Mouse (Mus musculus) lung, postnatal 10 days (tissue): ENCODE results near the gene Spon1.

ENCODE experiments used
- DNase-seq: peaks from one replicate; pipeline ENCODE4 v3.0.0; 2021

The Spon1 gene

DNA sequence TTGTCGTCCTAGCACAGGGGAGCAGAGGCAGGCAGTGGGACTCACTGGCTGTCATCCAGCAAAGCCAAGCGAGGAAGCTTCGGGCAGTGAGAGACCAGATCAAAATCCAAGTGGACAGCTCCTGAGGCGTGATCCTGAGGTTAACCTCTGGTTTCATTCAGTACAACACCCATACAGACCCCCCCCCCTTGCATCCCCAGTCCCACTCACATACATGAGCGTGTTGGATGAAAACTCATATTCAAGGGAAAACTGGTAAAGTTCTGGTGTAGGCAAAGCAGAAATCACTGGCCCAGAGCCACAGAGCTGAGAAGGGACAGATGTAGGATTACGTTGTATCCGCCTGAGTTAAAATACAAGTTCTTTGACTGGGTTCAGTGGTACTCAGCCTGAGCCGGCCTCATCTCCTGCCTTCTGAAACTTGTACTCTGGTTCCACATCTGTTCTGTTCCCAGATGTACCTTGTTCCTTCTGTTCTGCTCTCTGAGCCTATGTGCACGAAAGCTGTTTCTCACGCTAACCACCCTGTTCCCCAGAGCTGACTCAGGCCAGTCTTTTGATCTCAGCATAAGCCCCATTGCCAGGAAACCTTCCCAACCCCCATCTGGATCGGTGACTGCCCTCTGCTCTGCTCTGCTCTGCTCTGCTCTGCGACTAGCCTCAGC lies 143.5 kb downstream of the Spon1 start:
- DNase-seq, result peak; percentile 36

DNA sequence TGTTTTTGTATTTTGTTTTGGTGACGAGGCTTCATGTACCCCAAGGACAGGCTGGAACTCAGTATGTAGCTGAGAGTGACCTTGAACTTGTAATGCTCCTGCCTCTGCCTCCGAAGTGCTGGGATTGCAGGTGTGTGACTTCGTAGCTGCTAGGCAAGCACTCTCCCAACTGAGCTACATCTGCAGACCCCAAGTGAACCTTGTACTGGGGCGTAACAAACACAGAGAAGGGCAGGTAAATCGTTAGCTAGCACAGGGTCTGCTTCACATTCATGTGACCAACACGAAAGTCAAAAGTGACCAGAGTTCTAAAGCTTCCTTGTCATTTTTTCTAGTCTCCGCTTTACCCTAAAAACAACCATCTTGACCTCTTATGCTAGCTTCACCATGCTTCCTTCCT lies 145.1 kb downstream of the Spon1 start:
- no peak for DNase-seq

DNA sequence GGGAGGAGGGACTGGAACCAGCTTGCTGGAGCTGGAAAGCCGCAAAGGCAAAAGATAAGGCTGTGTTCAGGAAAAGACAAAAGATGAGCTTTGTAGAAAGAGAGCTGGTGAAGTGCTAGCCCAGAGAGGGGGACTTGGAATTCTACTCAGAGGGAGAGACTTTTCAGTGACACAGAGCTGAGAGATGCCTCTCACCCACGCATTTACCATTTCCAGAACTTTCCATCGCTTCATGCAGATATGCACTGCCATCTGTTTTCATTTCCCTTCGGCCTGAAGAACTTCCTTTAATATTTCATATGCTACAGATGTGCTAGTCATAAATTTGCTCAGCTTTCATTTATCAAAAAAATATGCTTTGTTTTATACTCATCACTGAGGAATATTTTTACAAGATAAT lies 150.1 kb downstream of the Spon1 start:
- no peak for DNase-seq

DNA sequence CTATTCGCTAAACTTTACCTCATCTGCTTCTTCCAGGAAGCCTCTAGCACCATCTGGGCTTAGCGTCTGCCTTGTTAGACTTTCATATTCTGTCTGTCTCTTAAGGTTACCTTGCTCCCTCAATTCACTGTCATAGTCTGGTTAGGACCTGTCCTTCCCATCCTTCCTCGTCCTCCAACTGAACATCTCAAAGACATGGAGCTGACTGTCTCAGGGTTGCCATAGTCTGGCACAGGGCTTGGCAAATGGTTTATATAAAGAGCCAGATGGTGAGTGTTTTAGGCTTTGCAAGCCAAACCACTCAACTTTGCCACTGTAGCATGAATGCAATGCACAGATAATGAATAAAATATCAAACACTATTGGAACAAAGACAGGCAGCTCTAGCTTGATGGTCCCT lies 153.1 kb downstream of the Spon1 start:
- no peak for DNase-seq

DNA sequence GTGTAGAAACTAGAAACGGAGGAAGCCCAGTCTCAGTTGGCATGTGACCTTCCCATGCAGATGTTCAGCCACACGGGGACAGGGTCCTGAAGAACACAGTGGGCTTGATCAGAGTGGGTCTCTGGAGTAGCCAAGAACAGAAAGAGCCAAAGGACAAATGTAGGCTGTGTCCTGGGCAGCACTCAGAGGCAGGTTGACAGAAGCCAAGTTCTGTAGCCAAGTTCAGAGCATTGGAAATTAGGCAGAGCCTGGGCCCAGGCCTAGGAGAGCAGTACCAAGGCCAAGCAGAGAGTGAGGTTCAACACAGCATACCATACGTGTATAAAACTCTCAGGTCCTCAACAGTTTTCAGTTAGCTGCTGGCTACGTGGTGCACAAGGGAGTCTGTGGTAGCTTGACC lies 153.7 kb downstream of the Spon1 start:
- no peak for DNase-seq

DNA sequence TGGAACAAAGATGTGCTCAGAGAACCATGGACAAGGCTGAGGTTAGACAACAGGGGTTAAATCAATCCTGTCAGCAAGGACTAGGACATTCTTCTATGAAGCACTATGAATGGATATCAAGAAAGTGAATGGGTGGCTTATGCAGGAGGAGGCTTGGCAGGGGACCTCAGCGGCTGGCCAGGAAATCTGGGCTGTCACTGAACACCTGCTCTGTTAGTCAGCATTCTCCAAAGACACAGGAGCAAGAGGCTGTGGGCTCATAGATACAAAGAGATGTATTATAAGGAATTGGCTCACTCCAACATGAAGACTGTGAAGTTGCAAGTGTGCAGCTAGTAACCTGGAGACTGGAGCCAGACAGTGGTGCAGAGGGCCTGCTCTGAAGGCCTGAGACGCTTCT lies 154.3 kb downstream of the Spon1 start:
- DNase-seq, result no peak

DNA sequence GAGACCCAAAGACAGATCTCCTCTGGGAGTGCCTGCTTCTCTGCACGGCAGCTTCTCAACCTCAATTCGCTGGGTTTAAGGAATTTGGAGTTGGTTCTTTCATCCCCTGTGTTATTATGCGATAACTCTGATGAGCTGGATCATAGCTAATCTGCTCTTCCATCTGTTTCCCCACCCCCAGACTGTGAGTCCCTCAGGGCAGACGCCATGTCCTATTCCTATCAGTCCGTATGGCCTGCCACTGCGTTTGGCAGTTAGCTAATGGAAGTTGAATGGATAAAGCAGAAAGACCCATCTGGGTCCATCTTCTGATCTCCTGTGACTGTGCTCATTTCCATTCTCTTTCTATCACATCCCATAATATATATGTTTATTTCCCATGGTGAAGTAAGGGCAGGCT lies 158.8 kb downstream of the Spon1 start:
- no peak for DNase-seq

DNA sequence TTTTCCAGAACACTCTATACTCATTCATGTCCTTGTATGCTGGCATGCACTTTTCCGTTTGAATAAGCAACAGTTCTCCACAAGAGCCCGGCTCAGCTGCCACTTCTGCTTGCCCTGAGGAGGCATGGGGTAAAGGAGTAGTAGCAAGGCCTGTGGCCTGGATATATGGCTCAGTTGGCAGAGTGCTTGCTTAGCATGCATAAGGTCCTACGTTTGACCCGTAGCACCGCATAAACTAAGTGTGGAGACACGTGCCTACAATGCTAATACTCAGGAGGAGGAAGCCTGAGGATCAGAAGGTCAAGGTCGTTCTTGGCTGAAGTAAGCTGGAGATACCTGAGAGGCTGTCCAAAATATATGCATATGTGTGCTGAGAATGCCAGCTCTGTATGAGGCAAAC lies 185.1 kb downstream of the Spon1 start:
- DNase-seq, result peak; percentile 34

DNA sequence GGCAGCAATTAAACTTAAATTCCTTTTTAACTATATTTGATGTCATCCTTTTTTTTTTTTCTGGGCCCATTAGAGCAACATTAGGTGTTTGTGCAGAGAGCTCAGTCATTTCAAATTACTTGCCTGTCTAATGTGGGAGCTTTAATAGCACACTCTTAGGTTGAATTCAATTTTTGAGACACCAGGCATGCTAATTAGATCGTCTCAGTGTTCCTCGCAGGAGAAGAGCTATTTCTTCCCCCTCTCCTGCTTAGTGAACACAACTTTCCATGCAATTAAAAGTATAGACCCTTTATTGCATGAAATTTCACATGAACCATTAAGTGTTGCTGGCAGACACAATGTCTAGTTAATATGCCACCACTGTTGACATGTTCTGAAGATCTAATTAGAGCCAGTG lies 189.6 kb downstream of the Spon1 start:
- no peak for DNase-seq

DNA sequence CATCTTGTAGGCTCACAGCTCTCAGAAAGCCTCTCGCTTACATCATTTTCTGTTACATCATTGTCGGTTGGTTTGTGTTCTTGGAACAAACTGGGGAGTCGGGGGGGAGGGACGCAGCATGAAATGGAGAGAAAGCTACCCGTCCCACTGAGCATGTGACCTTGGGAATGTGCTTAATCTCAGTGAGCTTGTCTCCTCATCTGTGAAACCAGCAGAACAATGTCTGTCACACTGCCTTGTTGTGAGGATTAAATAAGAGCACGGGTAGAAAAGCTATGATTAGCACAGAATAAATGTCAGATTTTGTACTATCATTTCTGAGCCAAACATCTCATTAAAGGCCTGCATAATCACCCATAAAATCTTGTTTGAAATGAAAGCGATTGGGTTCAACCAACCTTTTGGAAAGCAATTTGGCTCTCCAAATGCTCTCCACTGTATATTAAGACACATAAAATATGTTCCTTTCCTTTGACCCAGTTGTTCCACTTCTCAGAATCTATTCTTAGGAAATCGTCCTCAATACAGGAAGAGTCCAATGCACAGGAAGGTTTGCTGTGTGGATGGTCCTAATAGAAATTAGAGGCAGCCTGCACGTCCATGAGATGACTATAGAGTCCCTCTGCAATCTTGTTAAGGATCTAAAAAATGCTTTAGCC lies 195.2 kb downstream of the Spon1 start:
- DNase-seq, result peak; percentile 66

DNA sequence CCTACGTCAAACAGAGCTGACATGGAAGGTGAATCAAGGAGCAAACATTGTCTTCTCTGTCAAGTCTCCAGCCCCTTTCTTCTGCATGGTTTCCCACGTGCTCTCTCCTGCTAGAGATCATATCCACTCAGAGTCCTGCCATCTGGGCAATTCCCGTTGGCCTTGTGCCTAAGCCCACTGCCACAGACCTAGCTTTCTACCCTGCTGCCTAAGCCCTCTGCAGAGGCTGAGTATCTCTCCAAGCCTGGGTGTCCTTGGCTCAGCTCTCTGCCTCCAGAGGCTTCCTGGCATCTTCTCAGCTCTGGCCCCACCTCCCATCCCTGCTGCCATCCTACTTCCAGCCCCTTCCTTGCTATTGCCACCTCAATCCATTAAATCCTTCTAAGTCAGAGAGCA lies 195.7 kb downstream of the Spon1 start:
- peak; percentile 53 for DNase-seq

DNA sequence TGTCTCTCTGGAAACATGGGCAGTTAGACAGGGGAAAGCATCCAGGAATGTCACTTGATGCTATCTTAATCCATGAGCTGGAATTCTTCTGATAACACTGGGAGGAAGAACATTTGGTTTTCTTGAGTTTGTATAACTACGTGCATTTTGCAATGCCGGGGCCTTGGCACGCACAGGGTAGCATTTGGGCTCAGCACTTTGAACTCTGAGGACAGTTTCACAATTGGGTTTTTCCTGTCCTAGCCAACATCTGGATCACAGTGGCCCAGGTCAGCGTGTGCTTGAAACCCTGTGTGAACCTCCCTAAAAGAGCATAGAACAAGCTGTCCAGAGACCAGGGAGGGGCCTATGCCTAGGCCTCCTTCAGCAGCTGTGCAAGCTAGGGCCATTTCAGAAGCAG lies 196.3 kb downstream of the Spon1 start:
- DNase-seq, result peak; percentile 74

DNA sequence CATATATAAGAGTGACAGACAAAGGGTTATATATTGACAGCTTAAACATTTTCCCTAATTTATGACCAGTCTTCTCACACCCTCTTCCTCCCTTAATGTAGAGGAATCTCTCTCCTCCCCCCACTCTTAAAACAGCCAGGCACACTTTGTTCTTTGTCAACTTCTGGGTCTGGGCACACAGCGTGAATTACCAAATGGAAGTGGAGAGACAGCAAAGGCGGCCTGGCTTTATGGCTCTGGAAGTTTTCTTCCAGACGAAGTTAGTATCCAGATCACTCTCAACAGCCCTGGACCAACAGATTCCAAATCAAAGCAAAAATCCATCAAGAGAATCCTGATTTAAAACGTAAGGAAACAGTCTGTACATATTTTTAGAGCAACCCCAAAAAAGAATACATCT lies 198.0 kb downstream of the Spon1 start:
- DNase-seq, result peak; percentile 31

DNA sequence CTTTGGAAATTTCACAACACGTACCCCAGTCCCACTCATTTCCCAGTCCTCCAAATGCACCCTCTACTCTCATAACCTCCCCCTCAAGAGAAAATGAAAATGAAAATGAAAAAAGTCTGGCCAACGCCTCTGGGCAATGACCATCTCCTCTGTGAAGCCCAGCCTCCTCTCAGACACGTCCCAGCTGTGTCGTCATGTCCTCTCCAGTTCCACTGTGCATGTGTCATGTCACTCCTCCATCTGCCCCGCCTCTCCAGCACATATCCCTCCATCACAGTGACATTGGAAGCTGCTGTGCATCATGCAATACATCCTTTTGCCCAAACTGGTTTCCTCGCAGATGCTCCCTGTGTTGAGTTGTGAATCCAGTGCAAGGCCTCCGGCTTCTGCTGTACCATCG lies 199.8 kb downstream of the Spon1 start:
- DNase-seq, result peak; percentile 27

DNA sequence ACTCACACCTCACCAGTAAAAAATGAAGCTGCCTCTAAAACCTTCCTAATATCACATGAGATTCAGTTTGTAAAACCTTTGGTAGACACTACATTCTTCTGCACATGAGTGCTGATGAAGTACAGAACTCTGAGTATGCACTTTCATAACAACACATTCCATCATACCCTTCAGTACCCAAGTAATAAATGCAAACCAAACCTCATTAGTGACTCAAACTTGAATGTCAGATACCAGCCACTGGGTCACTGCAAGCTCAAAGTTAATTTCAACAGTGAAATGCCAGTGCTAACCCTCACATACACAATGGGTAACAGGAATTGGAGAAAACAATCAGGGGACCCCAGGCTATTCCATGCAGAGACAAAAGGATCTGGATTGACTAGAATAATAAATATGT lies 203.4 kb downstream of the Spon1 start:
- no peak for DNase-seq

DNA sequence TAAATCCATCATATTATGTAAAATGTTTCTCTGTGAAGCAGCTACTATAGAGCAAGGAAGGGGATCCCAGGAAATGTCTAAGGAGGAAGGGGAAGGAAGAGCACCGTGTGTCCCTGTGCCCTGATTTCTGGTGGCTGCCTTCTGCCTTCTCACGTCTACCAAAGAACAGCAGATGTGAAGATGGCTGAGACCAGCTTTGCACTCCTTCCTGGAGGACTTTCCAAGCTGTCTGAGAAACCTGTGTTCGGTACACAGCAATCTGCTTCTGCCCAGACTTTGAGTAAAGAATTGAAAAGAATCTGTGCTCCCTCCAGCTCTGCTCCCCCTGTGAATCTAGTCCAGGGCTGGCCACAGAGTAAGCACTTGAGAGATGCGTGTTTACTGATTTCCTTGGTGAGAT lies 206.7 kb downstream of the Spon1 start:
- DNase-seq, result no peak

DNA sequence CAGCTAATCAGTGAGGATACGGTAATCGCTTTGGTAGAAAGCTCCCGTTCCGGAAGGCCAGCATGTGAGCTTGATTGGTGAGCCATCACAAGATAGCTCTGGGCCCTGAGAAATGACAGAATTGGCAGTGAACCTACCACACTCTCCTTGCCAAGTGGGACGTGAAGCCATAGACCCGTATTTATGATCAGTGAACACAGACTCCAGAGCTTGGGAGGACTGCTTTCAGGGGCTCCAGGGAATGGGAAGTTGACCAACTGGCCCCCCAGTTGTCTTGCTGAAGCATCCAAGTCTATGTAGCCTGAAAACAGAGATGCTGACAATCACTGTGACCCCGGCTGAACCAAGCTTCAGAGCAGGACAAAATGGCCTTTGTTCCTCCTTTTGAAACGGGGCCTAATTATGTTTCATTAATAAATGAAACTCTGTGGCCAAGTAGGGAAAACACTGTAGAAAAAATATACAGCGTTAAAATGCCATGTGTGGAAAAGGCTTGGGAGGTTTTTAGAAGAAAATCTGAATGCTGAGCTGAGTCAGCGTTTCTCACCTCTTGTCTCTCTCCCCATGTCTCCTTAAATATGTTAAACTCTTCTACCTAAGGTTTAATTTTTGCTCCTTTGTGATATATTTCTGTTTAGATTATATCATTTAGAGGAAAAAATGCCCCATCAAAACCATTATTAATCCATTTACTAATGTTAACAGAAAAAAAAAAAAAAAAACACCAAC lies 220.8 kb downstream of the Spon1 start:
- peak; percentile 43 for DNase-seq

DNA sequence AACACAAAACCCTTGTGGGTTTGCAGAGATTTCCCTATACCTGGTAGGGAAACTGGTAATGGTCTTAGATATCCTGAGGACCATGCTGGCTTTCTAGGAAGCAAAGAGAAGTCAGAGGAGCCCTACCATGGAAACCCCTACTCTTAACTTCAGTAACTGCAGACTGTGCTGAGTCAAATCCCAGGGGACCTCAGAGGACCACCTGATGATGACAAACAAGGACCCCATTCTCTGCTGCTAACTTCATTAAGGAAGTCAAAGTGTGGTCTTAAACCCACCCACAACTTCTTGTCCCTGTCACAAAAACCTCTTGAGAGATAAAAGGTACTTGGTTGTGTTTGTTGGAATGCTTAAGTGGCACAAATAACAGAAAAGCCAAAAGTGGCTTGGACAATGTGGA lies 222.4 kb downstream of the Spon1 start:
- no peak for DNase-seq

DNA sequence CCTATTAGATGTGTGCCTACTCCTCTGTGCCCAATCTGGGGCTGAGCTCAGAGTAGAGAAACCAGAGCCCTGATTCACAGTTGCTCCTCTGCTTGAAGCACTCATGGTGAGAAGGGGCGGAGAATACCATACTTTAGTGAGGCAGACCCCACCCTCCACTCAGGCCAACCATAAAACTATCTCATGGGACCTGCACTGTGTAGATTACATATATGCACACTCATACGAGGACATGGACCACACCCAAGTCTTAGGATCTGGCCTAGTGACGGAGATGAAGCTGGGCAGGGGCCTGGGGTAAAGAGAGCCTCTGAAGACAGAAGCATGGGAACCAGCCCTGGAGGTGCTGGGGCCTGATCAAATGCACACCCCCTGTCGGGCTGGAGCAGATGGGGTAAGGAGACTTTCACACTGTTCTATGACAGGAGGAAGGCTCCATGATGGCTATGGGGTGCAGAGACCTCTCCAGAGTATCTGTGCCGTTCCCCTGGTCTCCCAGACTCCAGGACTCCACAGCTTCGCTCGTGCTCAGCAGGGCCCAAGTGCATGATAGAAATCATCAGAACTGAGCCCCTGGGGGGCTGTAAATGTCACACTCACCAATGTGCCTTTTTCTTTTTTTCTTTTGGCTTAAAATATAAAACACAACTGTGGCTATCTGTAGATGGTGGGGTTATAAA lies 232.0 kb downstream of the Spon1 start:
- no peak for DNase-seq

DNA sequence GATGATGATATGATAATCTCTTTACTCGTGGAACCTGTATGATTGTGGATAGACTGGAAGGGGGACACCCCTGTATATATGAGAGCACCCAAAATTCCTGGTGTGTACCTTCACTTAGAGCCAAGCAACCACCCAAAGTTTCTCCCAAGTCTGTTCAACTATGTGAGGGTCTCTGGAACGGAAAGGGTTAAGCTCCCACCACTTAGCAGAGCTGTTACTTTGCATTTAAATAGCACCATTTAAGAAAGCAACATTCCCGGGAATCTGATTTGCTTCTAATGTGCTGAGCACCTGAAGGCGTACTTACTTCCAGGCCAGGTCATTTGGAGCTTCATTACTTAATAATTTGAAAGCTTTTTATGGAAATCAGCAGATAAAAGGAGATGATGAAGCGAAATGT lies 238.4 kb downstream of the Spon1 start:
- DNase-seq, result no peak

DNA sequence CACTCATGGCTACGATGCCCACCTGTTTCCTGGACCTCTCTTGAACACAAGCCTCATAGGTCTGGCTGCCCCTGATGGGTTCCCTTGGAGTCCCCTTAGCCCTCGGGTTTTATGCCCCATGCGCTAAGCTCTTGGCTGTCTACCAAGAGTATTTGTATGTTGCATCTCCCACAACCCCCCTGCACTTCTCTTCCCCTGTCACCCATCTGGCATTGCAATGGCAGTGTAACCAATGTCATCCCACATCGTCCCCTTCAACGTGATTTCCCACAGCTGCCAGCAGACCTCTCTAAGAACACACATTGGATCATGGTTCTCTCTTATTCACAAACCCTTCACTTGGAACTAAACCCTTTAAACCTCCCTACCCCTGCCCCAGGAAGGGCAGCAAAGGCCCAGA lies 239.7 kb downstream of the Spon1 start:
- no peak for DNase-seq

DNA sequence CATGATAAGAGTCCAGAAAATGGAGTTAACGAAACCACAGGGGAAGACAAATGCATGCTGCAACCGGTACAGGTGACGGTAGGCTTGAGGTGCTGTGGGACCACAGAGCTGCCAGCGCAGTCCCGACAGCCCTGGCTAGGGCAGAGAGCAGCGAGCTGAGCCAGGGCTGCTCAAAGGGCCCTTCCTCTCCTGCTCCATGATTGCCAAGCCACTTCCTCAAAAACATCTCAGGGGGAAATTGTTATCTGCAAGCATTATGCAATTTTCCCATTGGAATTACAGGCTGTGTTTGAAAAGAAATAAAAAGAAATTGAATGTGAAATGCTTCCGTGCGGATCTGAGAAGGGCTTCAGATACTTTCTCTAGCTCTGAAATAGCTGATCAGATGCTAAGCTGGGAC lies 240.7 kb downstream of the Spon1 start:
- no peak for DNase-seq

DNA sequence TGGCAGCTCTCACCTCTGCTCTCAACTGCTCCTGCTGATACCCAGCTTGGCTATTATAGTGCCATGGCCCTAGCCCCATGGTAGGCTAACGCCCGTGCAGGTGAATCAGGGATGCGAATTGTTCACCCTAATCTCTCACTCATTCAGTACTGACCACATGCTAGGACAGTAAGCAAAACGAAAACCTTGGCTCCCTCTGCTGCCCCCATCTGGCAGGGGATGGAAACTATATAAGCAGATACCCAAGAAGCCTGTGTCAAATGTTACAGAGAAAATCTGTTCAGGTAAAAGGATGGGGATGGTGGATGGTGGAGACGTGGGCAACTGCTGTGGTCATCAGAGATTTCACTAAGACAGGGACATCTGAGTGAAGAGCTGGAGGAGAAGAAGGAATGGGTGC lies 241.8 kb downstream of the Spon1 start:
- DNase-seq, result peak; percentile 44
